Mouse (Mus musculus): ENCODE measurements around the gene Slx. TPM values are rescaled to one million over a fixed set of nuclear protein-coding genes. Genes with fewer than 3 reads are reported as not detected.

Slx gene
- polyA plus RNA-seq (2021; fragmentation: Nextera tagmentation): not detected in 2 replicates
- long read RNA-seq, experiment 1: 0 reads
- long read RNA-seq, experiment 2: 0 reads

DNA sequence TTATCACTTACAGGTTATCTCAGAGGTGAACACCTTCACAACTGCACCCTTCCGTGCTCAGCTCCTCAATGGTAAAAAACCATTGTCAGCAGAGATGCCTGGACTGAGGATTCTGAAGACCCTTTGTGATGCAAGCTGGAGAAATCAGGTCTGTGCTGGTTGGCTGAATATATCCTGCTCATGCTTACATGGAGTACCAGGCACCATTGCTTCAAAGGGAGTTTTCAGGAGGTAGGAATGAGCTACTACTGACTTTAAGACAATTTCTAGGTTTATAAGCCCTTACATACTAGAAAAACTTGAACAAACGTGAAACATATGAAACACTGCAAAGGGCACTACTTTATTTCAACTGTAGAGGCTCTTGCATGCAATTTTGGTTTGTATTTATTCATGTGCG lies at the start of gene Slx:
Slx (minus strand) TSS at position 101 of the 400 bp plus-strand sequence.

Other genes with a start within 250 kb of the Slx start
- not detected in 2 replicates for gene Gm2030, start 235.5 kb downstream of the Slx start, polyA plus RNA-seq (2021; fragmentation: Nextera tagmentation)
- not detected in 2 replicates for gene Gm14525, start 157.1 kb upstream of the Slx start, polyA plus RNA-seq (2021; fragmentation: Nextera tagmentation)